Mouse (Mus musculus): Measurements from ENCODE around the gene Bglap. TPM values are rescaled to one million over a fixed set of nuclear protein-coding genes. Genes with fewer than 3 reads are reported as not detected.
A peak's percentile ranks its signal among the peaks of the same experiment; 100 is the strongest.

The Bglap gene
- polyA plus RNA-seq, 1 experiment from 2014 or later: not detected

DNA sequence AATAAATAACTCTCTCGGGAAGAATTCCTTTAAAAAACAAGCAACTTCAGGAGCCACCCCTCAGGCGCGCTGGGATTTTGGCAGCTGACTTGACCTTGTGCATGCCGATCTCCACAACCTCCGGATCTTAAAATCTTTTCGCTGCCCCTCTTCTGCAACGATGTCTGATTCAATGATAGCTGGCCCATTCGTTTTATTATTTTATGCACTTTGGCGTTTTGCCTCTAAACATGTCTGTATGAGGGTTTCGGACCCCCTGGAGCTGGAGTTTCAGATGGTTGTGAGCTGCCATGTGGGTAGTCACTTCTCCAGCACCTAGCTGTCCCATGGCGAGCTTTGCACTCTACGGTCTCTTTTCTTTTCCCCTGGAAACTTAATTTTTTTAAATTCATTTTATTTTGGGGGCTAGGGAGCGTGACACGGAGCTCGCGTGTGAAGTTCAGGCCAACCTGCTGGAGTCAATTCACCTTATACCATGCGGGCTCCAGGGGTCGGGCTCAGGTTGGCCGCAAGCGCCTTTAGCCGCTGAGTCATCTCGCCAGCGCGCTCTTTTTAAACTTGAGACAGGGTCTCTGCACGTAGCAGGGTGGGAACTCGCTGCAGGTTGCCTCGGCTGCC, 48.7 kb downstream of the Bglap start:
- Histone ChIP-seq H3K4me2 (peak overlapping the region; percentile 78), H3K4me3 (peak overlapping the region; percentile 62), H3K27ac (replicated peaks) (peak overlapping the region; percentile 95), H3K27me3 (no peaks in the 10 kb centered on the region), H3K4me1 (replicated peaks) (peaks cover 27% of the 10 kb centered on the region), H3K9me3 (no peaks in the 10 kb centered on the region), H3K36me3 (no peaks in the 10 kb centered on the region), H3K9ac (peak overlapping the region; percentile 79)
- ATAC-seq (ENCODE audit: low FRiP score, low read depth): peak; percentile 52; the same call in 1 of the 2 replicates
- WGBS: under 1% methylated on average over 27 of the region's 27 CpGs

DNA sequence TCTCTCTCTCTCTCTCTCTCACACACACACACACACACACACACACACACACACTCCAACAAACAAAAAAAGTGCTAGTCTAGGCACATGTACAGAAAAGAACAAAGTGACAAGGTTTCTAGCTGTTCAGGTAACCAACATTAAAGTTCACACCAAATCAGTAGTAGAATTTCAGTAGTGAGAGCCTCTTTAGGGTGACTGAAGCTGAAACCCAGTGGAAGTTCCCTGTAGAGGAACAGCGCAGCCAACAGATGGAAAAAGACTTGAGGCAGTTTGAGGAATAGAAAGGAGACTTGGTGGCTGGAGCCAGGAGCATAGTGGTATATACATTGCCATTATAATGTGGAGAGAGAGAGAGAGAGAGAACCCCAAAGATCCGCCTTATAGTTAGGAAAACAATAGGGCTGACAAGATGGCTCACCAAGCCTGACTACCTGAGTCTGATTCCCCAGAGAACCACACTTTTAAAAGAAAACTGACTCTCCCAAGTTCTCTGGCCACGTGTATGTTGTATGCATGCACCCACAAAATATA, 49.3 kb downstream of the Bglap start:
- H3K4me1 ChIP-seq (replicated peaks): peaks cover 27% of the 10 kb centered on the region
- H3K36me3 ChIP-seq: no peaks in the 10 kb centered on the region
- peak overlapping the region; percentile 62 for H3K4me3 ChIP-seq
- peak overlapping the region; percentile 78 for H3K4me2 ChIP-seq
- 35% methylated on average over 3 of the region's 3 CpGs for WGBS
- peak overlapping the region; percentile 95; the same call in 1 of the 2 replicates for H3K27ac ChIP-seq (replicated peaks)
- no peak for ATAC-seq (ENCODE audit: low FRiP score, low read depth)
- peak overlapping the region; percentile 79 for H3K9ac ChIP-seq
- no peaks in the 10 kb centered on the region for H3K9me3 ChIP-seq
- H3K27me3 ChIP-seq: no peaks in the 10 kb centered on the region

DNA sequence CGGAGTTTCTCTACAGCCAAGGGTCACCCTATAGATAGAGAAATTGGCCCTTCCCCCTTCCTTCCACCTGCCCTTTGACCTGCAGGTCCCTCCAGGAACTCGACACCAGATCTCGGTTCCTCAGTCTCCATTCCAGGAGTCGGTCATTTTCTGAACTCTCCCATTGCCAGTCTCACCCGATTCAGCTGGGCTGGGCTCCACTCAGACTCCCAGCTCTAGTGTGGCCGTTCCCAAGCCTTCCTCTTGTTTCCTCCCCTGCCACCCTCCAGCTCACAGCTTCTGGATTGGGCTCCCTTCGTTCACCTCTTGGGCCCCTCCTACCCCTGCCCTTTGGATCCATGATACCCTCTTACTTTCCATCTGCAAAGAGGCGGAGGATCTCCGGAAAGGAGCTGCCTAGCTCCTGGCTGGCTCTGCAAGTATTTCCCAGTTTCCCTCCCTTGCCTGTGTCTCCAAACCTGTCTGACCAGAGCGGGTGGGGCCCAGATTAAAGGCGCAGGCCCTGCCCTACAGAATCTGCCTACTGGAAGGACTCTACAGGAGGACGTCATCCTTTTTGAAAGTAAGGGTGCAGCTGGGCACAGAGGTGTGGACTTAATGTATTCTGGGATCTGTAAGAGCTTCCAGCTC, 50.1 kb downstream of the Bglap start:
- H3K4me1 ChIP-seq (replicated peaks): peaks cover 27% of the 10 kb centered on the region
- 68% methylated on average over 12 of the region's 12 CpGs for WGBS
- ATAC-seq (ENCODE audit: low FRiP score, low read depth): no peak
- no peaks in the 10 kb centered on the region for H3K27me3 ChIP-seq
- H3K27ac ChIP-seq (replicated peaks): no peak overlapping the region
- H3K4me2 ChIP-seq: no peak overlapping the region
- no peak overlapping the region for H3K9ac ChIP-seq
- H3K9me3 ChIP-seq: no peaks in the 10 kb centered on the region
- no peaks in the 10 kb centered on the region for H3K36me3 ChIP-seq
- no peak overlapping the region for H3K4me3 ChIP-seq

Other genes with a start within 250 kb of the Bglap start
- 19.2 and 23.9 TPM in 2 replicates for gene Mef2d, start 242.1 kb downstream of the Bglap start, polyA plus RNA-seq (2015; fragmentation: Nextera tagmentation; extraction: Ambion mirVana)
- gene Rhbg, start 129.8 kb downstream of the Bglap start, polyA plus RNA-seq (2015; fragmentation: Nextera tagmentation; extraction: Ambion mirVana): 0.55 and 0.60 TPM in 2 replicates
- gene Gm38392, start 97.3 kb downstream of the Bglap start, polyA plus RNA-seq (2015; fragmentation: Nextera tagmentation; extraction: Ambion mirVana): 0.35 TPM in 1 of 2 replicates, not detected in the other
- 9.5 and 12.2 TPM in 2 replicates for gene Tsacc, start 87.5 kb downstream of the Bglap start, polyA plus RNA-seq (2015; fragmentation: Nextera tagmentation; extraction: Ambion mirVana)
- 446 and 451 TPM in 2 replicates for gene Cct3, start 87.3 kb downstream of the Bglap start, polyA plus RNA-seq (2015; fragmentation: Nextera tagmentation; extraction: Ambion mirVana)
- 119 and 125 TPM in 2 replicates for gene Glmp, start 59.4 kb downstream of the Bglap start, polyA plus RNA-seq (2015; fragmentation: Nextera tagmentation; extraction: Ambion mirVana)
- gene Tmem79, start 48.3 kb downstream of the Bglap start, polyA plus RNA-seq (2015; fragmentation: Nextera tagmentation; extraction: Ambion mirVana): 1.2 and 1.7 TPM in 2 replicates
- gene Smg5, start 48.2 kb downstream of the Bglap start, polyA plus RNA-seq (2015; fragmentation: Nextera tagmentation; extraction: Ambion mirVana): 62.5 and 64.0 TPM in 2 replicates
- gene Paqr6, start 19.9 kb downstream of the Bglap start, polyA plus RNA-seq (2015; fragmentation: Nextera tagmentation; extraction: Ambion mirVana): 1.9 and 2.3 TPM in 2 replicates
- not detected in 2 replicates for gene Bglap3, start 11.7 kb downstream of the Bglap start, polyA plus RNA-seq (2015; fragmentation: Nextera tagmentation; extraction: Ambion mirVana)
- gene Bglap2, start 5.8 kb downstream of the Bglap start, polyA plus RNA-seq (2015; fragmentation: Nextera tagmentation; extraction: Ambion mirVana): not detected in 2 replicates
- gene Pmf1, start 25.9 kb upstream of the Bglap start, polyA plus RNA-seq (2015; fragmentation: Nextera tagmentation; extraction: Ambion mirVana): 28.8 and 35.4 TPM in 2 replicates
- 34.7 and 40.4 TPM in 2 replicates for gene Slc25a44, start 40.7 kb upstream of the Bglap start, polyA plus RNA-seq (2015; fragmentation: Nextera tagmentation; extraction: Ambion mirVana)
- 30.4 and 30.5 TPM in 2 replicates for gene Sema4a, start 76.7 kb upstream of the Bglap start, polyA plus RNA-seq (2015; fragmentation: Nextera tagmentation; extraction: Ambion mirVana)
- gene Lmna, start 125.5 kb upstream of the Bglap start, polyA plus RNA-seq (2015; fragmentation: Nextera tagmentation; extraction: Ambion mirVana): 52.2 and 53.4 TPM in 2 replicates
- 26.4 and 28.6 TPM in 2 replicates for gene Mex3a, start 147.9 kb upstream of the Bglap start, polyA plus RNA-seq (2015; fragmentation: Nextera tagmentation; extraction: Ambion mirVana)
- 0.23 TPM in 1 of 2 replicates, not detected in the other for gene Rab25, start 163.8 kb upstream of the Bglap start, polyA plus RNA-seq (2015; fragmentation: Nextera tagmentation; extraction: Ambion mirVana)
- 201 and 205 TPM in 2 replicates for gene Lamtor2, start 168.6 kb upstream of the Bglap start, polyA plus RNA-seq (2015; fragmentation: Nextera tagmentation; extraction: Ambion mirVana)
- 43.6 and 47.7 TPM in 2 replicates for gene Ubqln4, start 169.3 kb upstream of the Bglap start, polyA plus RNA-seq (2015; fragmentation: Nextera tagmentation; extraction: Ambion mirVana)
- gene Ssr2, start 191.4 kb upstream of the Bglap start, polyA plus RNA-seq (2015; fragmentation: Nextera tagmentation; extraction: Ambion mirVana): 146 and 149 TPM in 2 replicates
- 121 and 129 TPM in 2 replicates for gene Arhgef2, start 221.5 kb upstream of the Bglap start, polyA plus RNA-seq (2015; fragmentation: Nextera tagmentation; extraction: Ambion mirVana)